Mouse (Mus musculus): ENCODE data around the gene Hist1h3e. TPM values are rescaled to one million over a fixed set of nuclear protein-coding genes. Genes with fewer than 3 reads are reported as not detected.
"Not testable (repeated sequence)": the region's sequence is repeated elsewhere in the genome, so short reads cannot be mapped to it uniquely, and the experiment has no call there.

Gene Hist1h3e
- polyA plus RNA-seq, 1 experiment from 2014 or later, result 5.6 TPM

DNA sequence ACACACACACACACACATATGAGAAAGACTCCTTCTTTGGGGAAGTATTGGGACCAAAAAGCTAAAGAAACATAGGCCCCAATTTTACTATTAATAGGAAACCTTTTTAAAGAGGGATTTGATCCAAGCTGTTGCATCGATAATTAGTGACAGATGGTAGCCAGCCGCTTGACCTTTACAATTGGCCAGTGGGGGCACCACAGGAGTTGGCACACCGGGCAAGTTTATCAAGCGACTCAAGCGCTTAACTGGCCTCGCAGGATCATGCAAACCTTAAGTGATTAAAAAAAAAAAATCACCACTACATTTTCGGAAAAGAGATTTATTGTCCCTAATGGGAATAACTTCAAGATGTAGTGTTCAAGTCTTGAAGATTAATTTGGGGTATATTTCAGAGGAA, 30.4 kb upstream of the Hist1h3e start:
- H3K4me1 ChIP-seq, result no peaks in the 10 kb centered on the region
- no peak overlapping the region for H3K9ac ChIP-seq
- no peak overlapping the region for H3K4me2 ChIP-seq (replicated peaks)
- H3K36me3 ChIP-seq, result no peaks in the 10 kb centered on the region
- no peak overlapping the region for H3K27ac ChIP-seq
- no peak overlapping the region for H3K4me3 ChIP-seq
- ATAC-seq (ENCODE audit: low FRiP score), result no peak
- no peaks in the 10 kb centered on the region for H3K27me3 ChIP-seq
- no peaks in the 10 kb centered on the region for H3K9me3 ChIP-seq (replicated peaks)
- WGBS, result 82% methylated on average over 7 of the region's 7 CpGs

DNA sequence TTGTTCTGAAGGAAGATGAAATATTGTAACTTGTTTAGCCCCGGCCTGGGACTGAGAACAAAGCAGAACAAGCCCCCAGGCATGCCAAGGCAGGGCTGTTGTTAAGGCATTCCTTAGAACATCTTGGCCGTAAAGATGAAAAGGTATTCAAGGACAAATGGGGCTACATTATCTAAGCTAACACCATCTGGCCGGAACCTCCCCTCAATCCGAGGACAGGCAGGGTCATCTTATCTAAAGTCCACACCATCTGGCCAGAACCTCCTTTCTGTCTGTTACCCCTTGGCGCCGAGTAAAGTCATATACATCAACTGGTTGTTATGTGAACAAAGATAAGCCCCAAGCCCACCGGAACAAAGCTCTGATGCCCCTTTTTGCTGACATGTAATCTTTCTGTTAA, 29.7 kb upstream of the Hist1h3e start:
- not testable (repeated sequence) for H3K27ac ChIP-seq; ATAC-seq (ENCODE audit: low FRiP score); H3K4me2 ChIP-seq (replicated peaks); H3K36me3 ChIP-seq; H3K4me1 ChIP-seq; H3K27me3 ChIP-seq; H3K9ac ChIP-seq; H3K4me3 ChIP-seq; H3K9me3 ChIP-seq (replicated peaks)
- 88% methylated on average over 7 of the region's 7 CpGs for WGBS

DNA sequence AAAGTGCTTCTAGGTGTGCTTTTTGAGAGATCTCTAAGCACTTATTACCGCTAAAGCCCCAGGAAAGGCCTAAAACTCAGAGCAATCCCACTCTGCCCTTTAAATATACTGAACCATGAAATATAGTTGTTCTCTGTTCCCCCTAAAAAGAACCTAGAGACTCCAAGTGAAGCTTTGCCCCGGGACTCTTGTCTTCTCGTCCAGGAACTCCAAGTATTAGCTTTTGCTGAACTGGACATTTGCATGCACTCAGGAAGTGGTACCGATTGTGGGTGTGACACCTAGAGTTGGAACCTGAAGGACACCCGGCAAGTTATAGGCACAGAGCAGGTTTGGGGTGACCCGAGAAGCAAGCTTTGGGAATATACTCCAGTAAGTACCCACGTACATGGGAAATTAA, 29.0 kb upstream of the Hist1h3e start:
- 92% methylated on average over 7 of the region's 7 CpGs for WGBS
- no peak for ATAC-seq (ENCODE audit: low FRiP score)
- Histone ChIP-seq H3K4me1 (peaks cover 2% of the 10 kb centered on the region; the same call in 1 of the 2 replicates), H3K4me3 (no peak overlapping the region), H3K27ac (no peak overlapping the region), H3K36me3 (no peaks in the 10 kb centered on the region), H3K4me2 (replicated peaks) (no peak overlapping the region), H3K9ac (no peak overlapping the region), H3K9me3 (replicated peaks) (no peaks in the 10 kb centered on the region), H3K27me3 (no peaks in the 10 kb centered on the region)

DNA sequence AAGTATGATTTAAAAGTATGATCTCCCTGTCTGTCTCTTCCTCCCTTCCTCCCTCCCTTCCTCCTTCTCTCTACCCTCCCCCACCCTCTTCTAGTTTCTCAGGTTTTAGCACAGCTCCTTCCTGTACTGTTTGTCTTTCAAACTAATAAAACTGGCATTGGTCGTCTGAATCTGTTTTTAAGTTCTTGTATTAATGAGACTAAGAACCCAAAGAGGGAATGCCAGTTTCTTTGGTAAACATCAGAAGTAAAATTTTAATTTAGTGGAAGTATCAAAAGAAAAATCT, 24.7 kb upstream of the Hist1h3e start:
- Histone ChIP-seq H3K4me2 (replicated peaks) (peak overlapping the region; percentile 69), H3K4me1 (peaks cover 22% of the 10 kb centered on the region), H3K36me3 (no peaks in the 10 kb centered on the region), H3K9ac (peak overlapping the region; percentile 49; the same call in 1 of the 2 replicates), H3K27ac (peak overlapping the region; percentile 87), H3K27me3 (no peaks in the 10 kb centered on the region), H3K9me3 (replicated peaks) (no peaks in the 10 kb centered on the region), H3K4me3 (peak overlapping the region; percentile 24; the same call in 1 of the 2 replicates)
- WGBS, result 9% methylated on average over 1 of the region's 1 CpGs
- no peak for ATAC-seq (ENCODE audit: low FRiP score)

DNA sequence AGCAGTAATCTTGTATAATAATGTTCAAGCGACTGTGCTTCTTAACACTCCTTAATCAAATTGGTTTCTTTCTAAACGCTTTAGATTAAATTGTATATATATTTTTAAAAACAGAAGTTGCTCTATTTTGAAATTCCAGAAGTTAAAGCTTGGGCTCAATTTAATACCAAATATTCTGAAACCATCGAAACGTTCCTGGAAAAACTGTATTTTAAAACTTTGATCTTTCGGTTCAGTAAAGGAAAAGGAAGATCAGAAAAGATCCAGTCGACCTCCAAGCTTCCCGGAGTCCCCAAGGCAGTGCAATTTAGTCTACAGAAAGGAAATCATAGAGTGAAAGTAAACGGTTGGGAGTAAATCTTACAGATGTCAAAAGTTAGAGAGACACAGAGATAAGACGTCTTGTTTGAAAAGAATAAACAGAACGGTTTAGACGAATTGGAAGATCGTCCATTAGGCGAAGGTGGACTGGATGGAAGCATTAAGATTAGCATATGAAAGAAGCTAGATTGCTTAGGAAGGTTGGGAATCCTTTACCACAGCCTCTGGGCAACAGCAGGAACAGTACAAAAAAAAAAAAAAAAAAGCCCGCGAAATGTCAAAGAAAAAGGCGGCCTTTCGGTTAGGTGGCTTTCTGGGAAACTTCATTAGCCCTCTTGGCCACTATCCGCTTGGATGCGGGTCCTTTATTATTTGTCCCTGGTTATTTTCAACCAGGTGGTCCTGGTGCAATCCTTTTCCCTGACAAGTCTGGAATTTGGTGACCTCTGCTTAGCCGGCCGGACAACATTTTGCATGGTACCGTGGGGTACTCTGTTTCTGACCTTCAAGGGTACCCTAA, 24.1 kb upstream of the Hist1h3e start:
- no peaks in the 10 kb centered on the region for H3K36me3 ChIP-seq
- no peaks in the 10 kb centered on the region for H3K27me3 ChIP-seq
- ATAC-seq (ENCODE audit: low FRiP score), result no peak
- H3K4me1 ChIP-seq, result peaks cover 24% of the 10 kb centered on the region
- peak overlapping the region; percentile 37 for H3K4me3 ChIP-seq
- H3K27ac ChIP-seq, result peak overlapping the region; percentile 94
- WGBS, result 3% methylated on average over 22 of the region's 22 CpGs
- H3K4me2 ChIP-seq (replicated peaks), result peak overlapping the region; percentile 69
- H3K9me3 ChIP-seq (replicated peaks), result no peaks in the 10 kb centered on the region
- H3K9ac ChIP-seq, result peak overlapping the region; percentile 49

DNA sequence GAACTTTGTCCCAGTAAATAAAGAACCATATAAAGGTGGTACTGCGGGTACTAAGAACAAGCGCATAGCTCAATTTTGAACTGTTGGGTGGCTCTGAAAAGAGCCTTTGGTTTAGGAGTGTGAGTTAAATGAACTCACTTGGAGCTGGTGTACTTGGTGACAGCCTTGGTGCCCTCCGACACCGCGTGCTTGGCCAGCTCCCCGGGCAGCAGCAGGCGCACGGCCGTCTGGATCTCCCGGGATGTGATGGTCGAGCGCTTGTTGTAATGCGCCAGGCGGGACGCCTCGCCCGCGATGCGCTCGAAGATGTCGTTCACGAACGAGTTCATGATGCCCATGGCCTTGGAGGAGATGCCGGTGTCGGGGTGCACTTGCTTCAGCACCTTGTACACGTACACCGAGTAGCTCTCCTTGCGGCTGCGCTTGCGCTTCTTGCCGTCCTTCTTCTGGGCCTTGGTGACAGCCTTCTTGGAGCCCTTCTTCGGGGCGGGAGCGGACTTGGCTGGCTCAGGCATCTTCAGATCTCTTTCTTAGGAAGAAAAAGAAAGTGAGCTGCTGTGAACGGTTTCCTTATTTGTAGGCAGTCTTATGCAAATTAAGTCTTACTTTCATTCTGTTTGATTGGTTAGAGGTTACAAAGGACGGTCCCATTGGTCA, 23.4 kb upstream of the Hist1h3e start:
- not testable (repeated sequence) for H3K27me3 ChIP-seq; H3K9me3 ChIP-seq (replicated peaks); H3K36me3 ChIP-seq
- ATAC-seq (ENCODE audit: low FRiP score), result peak; percentile 91
- peaks cover 24% of the 10 kb centered on the region for H3K4me1 ChIP-seq
- 0% methylated on average over 23 of the region's 36 CpGs for WGBS
- peak overlapping the region; percentile 37 for H3K4me3 ChIP-seq
- peak overlapping the region; percentile 75 for H3K9ac ChIP-seq
- H3K27ac ChIP-seq, result peak overlapping the region; percentile 94
- peak overlapping the region; percentile 69 for H3K4me2 ChIP-seq (replicated peaks)

DNA sequence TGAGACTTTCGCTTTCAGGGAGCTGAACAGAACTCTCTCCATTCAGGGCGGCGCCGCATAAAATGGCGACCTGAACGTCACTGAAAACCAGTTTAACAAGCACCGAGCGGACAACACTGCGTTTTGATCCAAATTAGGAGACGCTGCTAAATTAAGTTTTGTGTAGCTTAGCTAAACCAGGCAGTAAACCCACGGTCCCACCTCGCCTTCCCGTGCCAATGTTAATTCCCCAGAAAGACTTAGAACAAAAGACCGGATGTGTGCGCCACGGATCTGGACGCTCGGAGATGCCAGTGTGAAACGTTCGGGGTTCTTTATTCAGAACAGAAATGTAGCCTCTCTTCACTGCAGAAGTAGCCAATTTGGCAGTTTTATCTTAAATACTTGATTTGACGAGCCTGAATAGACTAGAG, 22.9 kb upstream of the Hist1h3e start:
- Histone ChIP-seq H3K9ac (peak overlapping the region; percentile 75), H3K9me3 (replicated peaks) (no peaks in the 10 kb centered on the region), H3K4me3 (peak overlapping the region; percentile 37), H3K36me3 (no peaks in the 10 kb centered on the region), H3K27ac (peak overlapping the region; percentile 94), H3K27me3 (no peaks in the 10 kb centered on the region), H3K4me1 (peaks cover 24% of the 10 kb centered on the region), H3K4me2 (replicated peaks) (peak overlapping the region; percentile 69)
- ATAC-seq (ENCODE audit: low FRiP score), result peak; percentile 23; the same call in 1 of the 2 replicates
- under 1% methylated on average over 21 of the region's 21 CpGs for WGBS

DNA sequence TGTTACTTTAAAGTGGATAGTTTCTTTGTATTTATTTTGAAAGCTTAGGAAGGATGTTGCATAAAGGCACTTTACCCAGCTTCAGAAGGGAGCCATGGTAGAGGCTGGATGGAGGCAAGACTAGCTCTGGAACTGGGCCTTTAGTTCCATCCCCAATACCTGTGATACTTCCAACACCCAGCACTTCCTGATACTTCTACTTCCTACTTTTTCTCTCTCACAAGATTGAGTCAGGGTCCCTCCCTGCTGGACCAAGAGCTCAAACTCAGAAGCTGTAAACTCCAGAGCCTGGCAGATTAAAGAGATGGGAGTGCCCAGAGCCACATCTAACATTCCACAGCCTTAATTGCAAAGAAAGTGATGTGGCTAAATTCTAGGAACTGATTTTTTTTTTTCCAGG, 22.2 kb upstream of the Hist1h3e start:
- peak overlapping the region; percentile 37; the same call in 1 of the 2 replicates for H3K4me3 ChIP-seq
- no peak for ATAC-seq (ENCODE audit: low FRiP score)

DNA sequence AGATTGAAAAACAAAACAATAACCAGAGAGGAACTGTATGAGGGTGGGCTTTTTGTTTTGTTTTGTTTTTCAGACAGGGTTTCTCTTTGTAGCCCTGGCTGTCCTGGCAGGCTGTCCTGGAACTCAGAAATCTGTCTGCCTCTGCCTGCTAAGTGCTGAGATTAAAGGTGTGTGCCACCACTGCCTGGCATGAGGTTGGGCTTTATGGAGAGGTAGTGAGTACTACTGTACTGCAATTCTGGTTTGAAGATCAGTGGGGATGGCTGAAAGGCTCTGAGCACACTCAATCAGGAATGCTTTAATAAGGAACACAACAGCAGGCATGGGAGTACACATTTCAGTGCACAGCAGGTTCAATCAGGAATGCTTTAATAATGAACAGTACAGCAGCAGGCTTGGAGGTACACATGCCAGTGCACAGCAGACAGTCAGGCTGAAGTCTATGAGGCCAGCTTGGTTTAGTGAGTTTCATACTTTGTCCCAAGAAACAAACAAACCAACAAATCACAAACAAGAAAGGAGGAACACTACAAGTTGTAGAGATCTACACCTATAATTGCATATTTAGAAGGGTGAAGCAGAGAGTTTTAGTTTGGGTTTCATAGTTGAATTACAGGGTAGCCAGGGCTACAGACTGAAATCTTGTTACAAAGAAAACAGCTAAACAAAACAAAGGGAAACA, 21.4 kb upstream of the Hist1h3e start:
- H3K4me1 ChIP-seq, result peaks cover 24% of the 10 kb centered on the region
- H3K27ac ChIP-seq, result peak overlapping the region; percentile 84
- ATAC-seq (ENCODE audit: low FRiP score), result no peak
- H3K36me3 ChIP-seq, result no peaks in the 10 kb centered on the region
- H3K9ac ChIP-seq, result peak overlapping the region; percentile 1; the same call in 1 of the 2 replicates
- H3K9me3 ChIP-seq (replicated peaks), result no peaks in the 10 kb centered on the region
- H3K4me3 ChIP-seq, result no peak overlapping the region
- H3K27me3 ChIP-seq, result no peaks in the 10 kb centered on the region
- H3K4me2 ChIP-seq (replicated peaks), result peak overlapping the region; percentile 15; the same call in 1 of the 2 replicates

More for the DNA sequence above, 22.2 kb upstream of the Hist1h3e start:
- Histone ChIP-seq H3K27ac (peak overlapping the region; percentile 94), H3K27me3 (no peaks in the 10 kb centered on the region), H3K36me3 (no peaks in the 10 kb centered on the region), H3K9me3 (replicated peaks) (no peaks in the 10 kb centered on the region), H3K9ac (peak overlapping the region; percentile 75), H3K4me2 (replicated peaks) (peak overlapping the region; percentile 69), H3K4me1 (peaks cover 24% of the 10 kb centered on the region)

DNA sequence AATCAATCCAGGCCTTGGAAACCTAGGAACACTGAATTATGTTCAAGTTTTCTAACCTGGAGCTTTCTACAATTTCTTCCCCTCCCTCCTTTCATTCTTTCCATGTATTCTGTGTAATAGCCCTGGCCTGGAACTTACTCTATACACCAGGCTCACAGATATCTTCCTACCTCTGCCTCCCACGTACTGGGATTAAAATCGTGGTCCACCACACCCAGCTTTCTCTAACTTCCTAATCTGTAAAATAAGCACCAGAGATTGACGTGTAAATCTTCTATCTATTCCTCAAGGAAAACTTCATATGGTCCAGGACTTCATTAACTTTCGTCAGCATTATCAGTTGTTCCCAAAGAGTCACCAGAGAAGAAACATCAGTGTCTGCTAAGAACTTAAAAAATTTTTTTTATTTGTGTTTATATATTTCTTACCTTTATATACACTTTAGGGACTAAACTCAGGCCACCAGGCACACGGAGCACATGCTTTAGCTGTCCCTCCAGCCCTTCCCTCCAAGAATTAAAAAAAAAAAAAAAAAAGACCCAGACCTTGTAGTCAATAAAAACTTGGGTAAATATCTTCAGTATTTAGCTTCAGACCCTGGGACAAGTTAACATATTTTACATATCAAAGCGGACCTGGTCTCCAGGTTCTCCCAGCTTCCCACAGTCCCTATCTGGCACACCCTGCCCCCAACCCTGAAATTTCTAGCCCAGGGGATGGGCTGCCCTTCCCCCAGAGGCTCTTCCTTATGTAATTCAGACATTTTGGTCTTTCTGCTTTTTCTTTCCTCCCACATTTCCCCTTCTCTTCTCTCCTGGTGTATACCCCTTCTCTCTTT, 20.3 kb upstream of the Hist1h3e start:
- peak overlapping the region; percentile 87 for H3K4me2 ChIP-seq (replicated peaks)
- H3K9ac ChIP-seq, result peak overlapping the region; percentile 68
- peak overlapping the region; percentile 84 for H3K27ac ChIP-seq
- peak overlapping the region; percentile 51 for H3K4me3 ChIP-seq
- ATAC-seq (ENCODE audit: low FRiP score), result no peak
- no peaks in the 10 kb centered on the region for H3K36me3 ChIP-seq
- no peaks in the 10 kb centered on the region for H3K9me3 ChIP-seq (replicated peaks)
- WGBS, result 2% methylated on average over 6 of the region's 6 CpGs
- no peaks in the 10 kb centered on the region for H3K27me3 ChIP-seq
- H3K4me1 ChIP-seq, result peaks cover 24% of the 10 kb centered on the region

DNA sequence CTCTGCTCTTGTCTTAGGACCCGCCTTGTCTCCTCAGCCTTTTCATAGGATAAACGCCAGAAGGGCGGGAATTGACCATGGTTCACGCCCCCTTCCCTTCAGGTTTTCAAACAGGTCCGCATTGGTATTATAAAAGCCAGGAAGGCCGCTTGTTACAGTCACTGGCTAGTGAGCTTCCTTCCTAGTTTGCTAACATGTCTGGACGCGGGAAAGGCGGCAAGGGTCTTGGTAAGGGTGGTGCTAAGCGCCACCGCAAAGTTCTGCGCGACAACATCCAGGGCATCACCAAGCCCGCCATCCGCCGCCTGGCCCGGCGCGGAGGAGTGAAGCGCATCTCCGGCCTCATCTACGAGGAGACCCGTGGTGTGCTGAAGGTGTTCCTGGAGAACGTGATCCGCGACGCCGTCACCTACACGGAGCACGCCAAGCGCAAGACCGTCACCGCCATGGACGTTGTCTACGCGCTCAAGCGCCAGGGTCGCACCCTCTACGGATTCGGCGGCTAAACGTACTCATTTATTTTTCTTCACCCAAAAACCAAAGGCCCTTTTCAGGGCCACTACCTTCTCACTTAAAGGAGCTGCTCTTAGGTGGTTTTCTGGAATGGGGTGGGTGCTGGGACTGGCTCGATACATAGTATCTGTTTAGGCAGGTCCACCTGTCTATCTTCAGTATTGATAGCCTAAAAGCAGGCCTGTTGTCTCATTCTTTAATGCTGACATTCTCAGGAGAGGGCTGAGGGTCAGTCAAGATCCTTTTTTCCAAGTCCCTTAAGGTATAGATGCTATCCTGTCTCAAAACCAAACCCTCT, 19.4 kb upstream of the Hist1h3e start, which contains the start of gene Hist1h4d:
Gene Hist1h4d (plus strand): TSS at position 191 of the 811 bp plus-strand sequence.
- Histone ChIP-seq H3K27me3 (no peaks in the 10 kb centered on the region), H3K36me3 (no peaks in the 10 kb centered on the region), H3K9ac (peak within 1 kb of the TSS; percentile 68), H3K4me1 (peaks cover 30% of the 10 kb centered on the region), H3K9me3 (replicated peaks) (no peaks in the 10 kb centered on the region), H3K4me2 (replicated peaks) (peak within 1 kb of the TSS; percentile 87), H3K27ac (peak within 1 kb of the TSS; percentile 84), H3K4me3 (peak within 1 kb of the TSS; percentile 51)
- under 1% methylated on average over 43 of the region's 43 CpGs for WGBS
- ATAC-seq (ENCODE audit: low FRiP score), result peak; percentile 88

Measured in hindbrain, embryonic 12.5 days (tissue).